Mouse (Mus musculus): ENCODE measurements around the gene Ogdh. TPM values are rescaled to one million over a fixed set of nuclear protein-coding genes. Genes with fewer than 3 reads are reported as not detected.
A peak's percentile ranks its signal among the peaks of the same experiment; 100 is the strongest.
"Not testable (repeated sequence)": the region's sequence is repeated elsewhere in the genome, so short reads cannot be mapped to it uniquely, and the experiment has no call there.

Gene Ogdh
- polyA plus RNA-seq, 1 experiment from 2014 or later = 82.0 TPM

- DNase-seq (ENCODE audit: low spot score) = peak; percentile 90
Observed at GRCm38 (mm10) chr11:6365885-6366284, 74.5 kb downstream of the Ogdh start.

- no peak for DNase-seq (ENCODE audit: low spot score)
Observed at GRCm38 (mm10) chr11:6366434-6366833, 75.0 kb downstream of the Ogdh start.

- DNase-seq (ENCODE audit: low spot score) = no peak
Observed at GRCm38 (mm10) chr11:6367156-6367555, 75.7 kb downstream of the Ogdh start.

- not testable (repeated sequence) for DNase-seq (ENCODE audit: low spot score)
Observed at GRCm38 (mm10) chr11:6367986-6368385, 76.6 kb downstream of the Ogdh start.

GRCm38 (mm10) chr11:6371376-6372155 lies 80.1 kb downstream of the Ogdh start:
- no peak for DNase-seq (ENCODE audit: low spot score)

GRCm38 (mm10) chr11:6372784-6373183 lies 81.4 kb downstream of the Ogdh start:
- no peak for DNase-seq (ENCODE audit: low spot score)

GRCm38 (mm10) chr11:6380916-6381315 lies 89.5 kb downstream of the Ogdh start:
- DNase-seq (ENCODE audit: low spot score) = no peak

- no peak for DNase-seq (ENCODE audit: low spot score)
Observed at GRCm38 (mm10) chr11:6388126-6388725, 96.8 kb downstream of the Ogdh start.

GRCm38 (mm10) chr11:6388726-6389413 lies 97.4 kb downstream of the Ogdh start, which contains the start of gene Zmiz2:
Zmiz2 (plus strand) TSS chr11:6389074.
- DNase-seq (ENCODE audit: low spot score) = peak; percentile 92

GRCm38 (mm10) chr11:6389483-6389921 lies 98.1 kb downstream of the Ogdh start:
- peak; percentile 28 for DNase-seq (ENCODE audit: low spot score)

- DNase-seq (ENCODE audit: low spot score) = no peak
Observed at GRCm38 (mm10) chr11:6390376-6391053, 99.1 kb downstream of the Ogdh start.

- no peak for DNase-seq (ENCODE audit: low spot score)
Observed at GRCm38 (mm10) chr11:6391516-6392276, 100.3 kb downstream of the Ogdh start.

GRCm38 (mm10) chr11:6392857-6393256 lies 101.4 kb downstream of the Ogdh start:
- DNase-seq (ENCODE audit: low spot score) = no peak

GRCm38 (mm10) chr11:6393866-6394265 lies 102.4 kb downstream of the Ogdh start:
- no peak for DNase-seq (ENCODE audit: low spot score)

- DNase-seq (ENCODE audit: low spot score) = no peak
Observed at GRCm38 (mm10) chr11:6395565-6395964, 104.1 kb downstream of the Ogdh start.

- no peak for DNase-seq (ENCODE audit: low spot score)
Observed at GRCm38 (mm10) chr11:6398141-6398540, 106.7 kb downstream of the Ogdh start.

- peak; percentile 82 for DNase-seq (ENCODE audit: low spot score)
Observed at GRCm38 (mm10) chr11:6402515-6403510, 111.4 kb downstream of the Ogdh start.

GRCm38 (mm10) chr11:6403830-6404405 lies 112.5 kb downstream of the Ogdh start:
- DNase-seq (ENCODE audit: low spot score) = no peak
